Mouse (Mus musculus) CH12.LX (cell line): ENCODE results near the gene Mmp17. TPM values are rescaled to one million over a fixed set of nuclear protein-coding genes. Genes with fewer than 3 reads are reported as not detected.

ENCODE experiments used
- DNase-seq: peaks from one replicate; pipeline ENCODE4 v3.0.0-alpha.2; 2013; ENCODE audit errors: extremely low read depth
- H3K27ac ChIP-seq: 2 replicates; pipeline ENCODE4 v1.5.1; 2012; ENCODE audit warnings: low read depth, mild to moderate bottlenecking, control low read depth, moderate library complexity; ENCODE audit not compliant: insufficient read depth
- H3K27me3 ChIP-seq: replicated peaks from 2 replicates; pipeline ENCODE3; 2012; ENCODE audit warnings: inconsistent platforms
- H3K36me3 ChIP-seq, 2 experiments: replicated peaks in 1 of 2; 2 replicates each; pipeline versions ENCODE3 to v1.6.1; 2012; ENCODE audit warnings: inconsistent platforms in 1 of 2, low read length in 1 of 2, mild to moderate bottlenecking in 1 of 2, mixed read lengths in 1 of 2, moderate library complexity in 1 of 2; ENCODE audit not compliant: control insufficient read depth in 1 of 2, insufficient read depth in 1 of 2
- H3K4me1 ChIP-seq, 2 experiments: 2 replicates each; pipeline ENCODE4 v1.6.1; 2012; ENCODE audit warnings: inconsistent platforms in 1 of 2, moderate library complexity in 1 of 2; ENCODE audit not compliant: insufficient read depth in 2 of 2, control insufficient read depth in 1 of 2
- H3K4me2 ChIP-seq: 2 replicates; pipeline ENCODE4 v1.6.1; 2012; ENCODE audit warnings: low read depth, mild to moderate bottlenecking, control low read depth; ENCODE audit not compliant: poor library complexity, insufficient read depth, severe bottlenecking
- H3K4me3 ChIP-seq, 3 experiments: fragments of 150-350 bp in 1 of 3; sonication (generic) in 1 of 3; replicated peaks in 1 of 3; 2 replicates each; pipeline versions ENCODE3 to v1.5.1; 2011 to 2012; ENCODE audit warnings: low read depth in 2 of 3, low read length in 2 of 3, mild to moderate bottlenecking in 2 of 3, moderate library complexity in 2 of 3, control low read depth in 1 of 3, improper control_type of control experiment in 1 of 3, inconsistent platforms in 1 of 3, mixed read lengths in 1 of 3; ENCODE audit not compliant: poor library complexity in 1 of 3
- H3K79me2 ChIP-seq: replicated peaks from 2 replicates; pipeline ENCODE4 v1.6.1; 2012; ENCODE audit warnings: mild to moderate bottlenecking, moderate library complexity; ENCODE audit not compliant: control insufficient read depth, poor library complexity, insufficient read depth, severe bottlenecking; ENCODE audit errors: extremely low read depth
- H3K9ac ChIP-seq: 2 replicates; pipeline ENCODE4 v1.6.1; 2012; ENCODE audit warnings: low read depth, mild to moderate bottlenecking, control low read depth, moderate library complexity; ENCODE audit not compliant: insufficient read depth
- H3K9me3 ChIP-seq: replicated peaks from 2 replicates; pipeline ENCODE3; 2012; ENCODE audit warnings: low read length, inconsistent platforms, mixed read lengths
- CHD1 ChIP-seq: IDR thresholded peaks from 2 replicates; pipeline ENCODE4 v1.6.1; 2012; ENCODE audit warnings: low read depth, low read length, improper control_type of control experiment, inconsistent platforms
- CHD2 ChIP-seq: IDR thresholded peaks from 2 replicates; pipeline ENCODE4 v1.6.1; 2011; ENCODE audit warnings: low read length, improper control_type of control experiment
- CTCF ChIP-seq, 2 experiments: IDR thresholded peaks in 1 of 2; conservative IDR thresholded peaks in 1 of 2; 2 replicates each; pipeline ENCODE4 v1.5.1; 2011 to 2012; ENCODE audit warnings: low read depth in 2 of 2, low read length in 2 of 2, improper control_type of control experiment in 1 of 2, inconsistent platforms in 1 of 2, mild to moderate bottlenecking in 1 of 2, moderate library complexity in 1 of 2
- GABPA ChIP-seq: IDR thresholded peaks from 2 replicates; pipeline ENCODE4 v1.6.1; 2012; ENCODE audit warnings: low read depth, low read length, improper control_type of control experiment, inconsistent platforms; ENCODE audit not compliant: insufficient replicate concordance
- HCFC1 ChIP-seq: IDR thresholded peaks from 2 replicates; pipeline ENCODE4 v1.6.1; 2012; ENCODE audit warnings: low read depth, mild to moderate bottlenecking, inconsistent platforms, low read length, improper control_type of control experiment
- IRF4 ChIP-seq: IDR thresholded peaks from 2 replicates; pipeline ENCODE4 v1.6.1; 2014; ENCODE audit warnings: low read depth, mild to moderate bottlenecking, inconsistent platforms, low read length, improper control_type of control experiment
- JUND ChIP-seq: conservative IDR thresholded peaks from 2 replicates; pipeline ENCODE4 v1.6.1; 2011; ENCODE audit warnings: low read depth, low read length, improper control_type of control experiment
- MAZ ChIP-seq: IDR thresholded peaks from 2 replicates; pipeline ENCODE4 v1.6.1; 2012; ENCODE audit warnings: low read depth, mild to moderate bottlenecking, inconsistent platforms, low read length, improper control_type of control experiment, moderate library complexity
- NRF1 ChIP-seq: IDR thresholded peaks from 2 replicates; pipeline ENCODE4 v1.6.1; 2014; ENCODE audit warnings: low read depth, mild to moderate bottlenecking, inconsistent platforms, low read length, improper control_type of control experiment, moderate library complexity
- POLR2A ChIP-seq: IDR thresholded peaks from 2 replicates; pipeline ENCODE4 v1.6.1; 2011; ENCODE audit warnings: low read depth, mild to moderate bottlenecking, improper control_type of control experiment, low read length
- SMC3 ChIP-seq: IDR thresholded peaks from 2 replicates; pipeline ENCODE4 v1.6.1; 2011; ENCODE audit warnings: low read depth, low read length, improper control_type of control experiment
- TBP ChIP-seq: conservative IDR thresholded peaks from 2 replicates; pipeline ENCODE4 v1.6.1; 2011; ENCODE audit warnings: low read depth, low read length, improper control_type of control experiment
- TCF12 ChIP-seq: IDR thresholded peaks from 2 replicates; pipeline ENCODE4 v1.6.1; 2014; ENCODE audit warnings: low read depth, mild to moderate bottlenecking, inconsistent platforms, low read length, improper control_type of control experiment
- UBTF ChIP-seq: IDR thresholded peaks from 2 replicates; pipeline ENCODE4 v1.6.1; 2012; ENCODE audit warnings: low read depth, mild to moderate bottlenecking, inconsistent platforms, low read length, improper control_type of control experiment, moderate library complexity
- ZKSCAN1 ChIP-seq: IDR thresholded peaks from 2 replicates; pipeline ENCODE4 v1.6.1; 2012; ENCODE audit warnings: low read depth, inconsistent platforms, low read length, improper control_type of control experiment, borderline replicate concordance
- ZNF384 ChIP-seq: IDR thresholded peaks from 2 replicates; pipeline ENCODE4 v1.6.1; 2012; ENCODE audit warnings: low read depth, low read length, improper control_type of control experiment, inconsistent platforms
- dilution Hi-C: fragments of 300-500 bp; cut with MboI; formaldehyde crosslinking; loops from 2 replicates; pipeline ENCODE4 v1.14.3; 2020; ENCODE audit warnings: low sequenced_read_pairs; ENCODE audit not compliant: extremely low pct_unique_long_range_greater_than_20kb, extremely low pct_ligation_motif_present
- in situ Hi-C: fragments of 300-500 bp; cut with MboI; formaldehyde crosslinking; loops from 3 replicates; pipeline ENCODE4 v1.14.3; 2019; ENCODE audit warnings: low sequenced_read_pairs, low pct_ligation_motif_present, low pct_unique_long_range_greater_than_20kb, mixed read lengths
- polyA plus RNA-seq: library from polyadenylated mRNA; unstranded; fragments of >175 nt; gene quantifications from 2 replicates; pipeline ENCODE4 v1.2.1, GENCODE M21; 2012; ENCODE audit warnings: low read depth; ENCODE audit not compliant: insufficient read length
- total RNA-seq, 2 experiments: library from RNA; depleted of rRNA; stranded (reverse); fragments of 300-350 nt in 1 of 2; fragments of >200 nt in 1 of 2; gene quantifications; 2 replicates each; pipeline ENCODE4 v1.2.3; 2012 to 2014

Gene Mmp17
- total and polyA plus RNA-seq, 3 experiments = 0.51 TPM; not detected in 2

- dilution Hi-C loops = no loop called here
- in situ Hi-C loops = no loop called here
Measured at GRCm38 (mm10) chr5:129657931-129658330, 74.0 kb downstream of the Mmp17 start.

More at GRCm38 (mm10) chr5:129657931-129658330, 74.0 kb downstream of the Mmp17 start:
- no peak for DNase-seq
- Histone ChIP-seq H3K36me3 (no peaks in the 10 kb centered on the region), H3K79me2 (no peaks in the 10 kb centered on the region), H3K9ac (no peak overlapping the region), H3K4me1 (no peaks in the 10 kb centered on the region), H3K9me3 (no peaks in the 10 kb centered on the region), H3K27me3 (peaks cover 86% of the 10 kb centered on the region), H3K4me3 (no peak overlapping the region), H3K4me2 (no peak overlapping the region), H3K27ac (no peak overlapping the region)
- TF ChIP-seq CTCF (conservative IDR thresholded peaks at IDR 0.05 in 1 of 2, IDR thresholded peaks at IDR 0.05 in 1 of 2; ENCODE audit: low read depth in 2 of 2, low read length in 2 of 2) (no peak), ZNF384 (no peak), SMC3 (no peak), UBTF (no peak), JUND (no peak), POLR2A (no peak), TCF12 (no peak), ZKSCAN1 (no peak), NRF1 (no peak), MAZ (no peak), TBP (no peak), HCFC1 (no peak), GABPA (no peak), CHD1 (no peak), IRF4 (no peak), CHD2 (no peak)

Other genes with a start within 250 kb of the Mmp17 start
- gene Sfswap, start 82.9 kb upstream of the Mmp17 start, total RNA-seq (2012; rRNA removed) = 36.0 and 39.2 TPM in 2 replicates
- 24.2 and 24.9 TPM in 2 replicates for gene Sfswap, start 82.9 kb upstream of the Mmp17 start, total RNA-seq (2014; rRNA removed)
- gene Sfswap, start 82.9 kb upstream of the Mmp17 start, polyA plus RNA-seq = 70.4 and 70.5 TPM in 2 replicates
- not detected in 2 replicates for gene Zfp11, start 85.9 kb downstream of the Mmp17 start, total RNA-seq (2012; rRNA removed)
- not detected in 2 replicates for gene Zfp11, start 85.9 kb downstream of the Mmp17 start, total RNA-seq (2014; rRNA removed)
- gene Zfp11, start 85.9 kb downstream of the Mmp17 start, polyA plus RNA-seq = not detected in 2 replicates
- not detected in 2 replicates for gene Sept14, start 124.3 kb downstream of the Mmp17 start, total RNA-seq (2012; rRNA removed)
- not detected in 2 replicates for gene Sept14, start 124.3 kb downstream of the Mmp17 start, total RNA-seq (2014; rRNA removed)
- gene Sept14, start 124.3 kb downstream of the Mmp17 start, polyA plus RNA-seq = not detected in 2 replicates
- gene Mrps17, start 131.3 kb downstream of the Mmp17 start, total RNA-seq (2012; rRNA removed) = 134 and 136 TPM in 2 replicates
- gene Mrps17, start 131.3 kb downstream of the Mmp17 start, total RNA-seq (2014; rRNA removed) = 156 and 159 TPM in 2 replicates
- gene Mrps17, start 131.3 kb downstream of the Mmp17 start, polyA plus RNA-seq = 119 and 127 TPM in 2 replicates
- 24.3 and 30.4 TPM in 2 replicates for gene Nipsnap2, start 140.9 kb downstream of the Mmp17 start, total RNA-seq (2012; rRNA removed)
- 23.9 and 24.8 TPM in 2 replicates for gene Nipsnap2, start 140.9 kb downstream of the Mmp17 start, total RNA-seq (2014; rRNA removed)
- gene Nipsnap2, start 140.9 kb downstream of the Mmp17 start, polyA plus RNA-seq = 18.3 TPM in 2 replicates
- 145 and 232 TPM in 2 replicates for gene Psph, start 203.3 kb downstream of the Mmp17 start, total RNA-seq (2012; rRNA removed)
- 199 and 252 TPM in 2 replicates for gene Psph, start 203.3 kb downstream of the Mmp17 start, total RNA-seq (2014; rRNA removed)
- gene Psph, start 203.3 kb downstream of the Mmp17 start, polyA plus RNA-seq = 128 and 139 TPM in 2 replicates